Mouse (Mus musculus) fat pad, adult 2 months (tissue): ENCODE data around the gene Fth1.
A peak's percentile ranks its signal among the peaks of the same experiment; 100 is the strongest.
"Not testable (repeated sequence)": the region's sequence is repeated elsewhere in the genome, so short reads cannot be mapped to it uniquely, and the experiment has no call there.

Experiments
- DNase-seq: peaks from one replicate; pipeline ENCODE4 v3.0.0-alpha.2; 2011; ENCODE audit warnings: low read depth, low spot score; ENCODE audit errors: extremely low read depth

The Fth1 gene

DNA sequence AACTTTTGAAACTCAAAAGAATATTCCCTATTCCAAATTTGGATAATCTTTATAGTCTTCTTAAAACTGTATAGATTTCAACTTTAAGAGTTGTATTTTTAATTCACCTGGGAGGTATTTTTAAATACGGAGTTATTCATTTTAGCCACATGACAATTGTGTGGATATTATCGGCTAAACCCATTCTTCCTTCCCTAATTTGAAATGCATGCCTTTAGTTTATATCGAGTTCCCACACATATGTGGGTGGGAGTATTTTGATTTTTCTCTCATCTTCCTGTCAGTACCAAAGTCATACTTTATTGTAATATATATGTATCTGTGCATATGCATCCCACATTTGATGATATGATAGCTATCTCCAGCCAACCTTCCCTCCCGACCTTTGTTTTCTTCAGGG, at the start of gene Fth1:
Gene Fth1, plus strand, starts transcription at position 341 of the 400 bp plus-strand sequence.
- DNase-seq, result no peak

DNA sequence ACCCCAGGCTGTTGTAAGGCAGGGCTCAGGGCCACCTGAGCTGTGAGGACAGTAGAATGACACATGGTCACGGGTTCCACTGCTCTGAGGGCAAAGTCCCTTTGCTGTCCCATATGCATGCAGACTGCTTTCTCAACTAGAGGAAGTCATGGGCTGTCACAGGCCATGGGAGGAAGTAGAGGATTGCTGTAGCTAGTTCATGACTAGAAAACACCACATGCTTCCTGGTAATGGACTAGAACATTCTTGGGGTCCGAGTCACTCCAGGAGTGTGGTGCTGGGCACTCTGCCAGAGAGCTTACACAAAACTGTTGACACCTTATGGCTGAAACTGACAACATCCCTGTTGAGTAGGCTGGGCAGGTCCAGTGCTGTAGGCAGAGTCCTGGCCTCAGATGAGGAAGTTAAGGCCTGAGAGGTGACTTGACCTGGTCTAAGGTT, 49.2 kb upstream of the Fth1 start:
- DNase-seq, result not testable (repeated sequence)

DNA sequence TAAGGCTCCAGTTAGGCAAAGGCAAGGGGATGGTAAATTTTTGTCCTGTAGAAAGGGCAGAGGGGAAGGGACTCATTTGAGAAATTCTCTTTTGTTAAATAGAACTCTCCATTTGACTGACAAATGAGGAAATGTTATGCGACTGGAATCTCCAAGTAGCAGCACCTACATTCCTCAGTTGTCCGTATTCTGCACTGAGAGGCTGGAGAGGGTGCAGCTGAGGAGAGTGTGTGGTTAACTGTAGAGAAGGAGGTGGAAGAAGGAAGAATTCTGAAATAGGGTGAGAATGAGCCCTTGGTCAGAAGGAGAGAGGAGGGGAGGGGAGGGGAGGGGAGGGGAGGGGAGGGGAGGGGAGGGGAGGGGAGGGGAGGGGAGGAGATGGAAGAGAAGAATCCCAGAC, 46.5 kb upstream of the Fth1 start:
- DNase-seq, result no peak

DNA sequence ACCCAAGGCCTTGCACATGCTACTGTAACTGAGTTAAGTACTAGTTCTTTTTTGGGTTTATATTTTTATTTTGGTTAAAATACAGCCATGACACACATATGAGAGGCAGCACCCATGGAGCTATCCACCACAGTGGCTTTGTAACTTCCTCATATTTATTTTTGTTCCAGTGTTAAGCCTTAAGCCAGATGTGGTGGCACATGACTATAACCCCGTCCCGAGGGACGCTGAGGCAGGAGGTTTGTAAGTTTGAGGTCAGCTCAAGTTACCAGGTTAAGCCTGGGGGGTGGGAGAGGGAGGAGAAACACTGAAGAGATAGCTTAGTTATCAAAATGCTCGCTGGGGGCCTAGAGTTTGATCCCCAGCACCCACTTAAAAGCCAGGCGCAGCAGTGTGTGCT, 43.8 kb upstream of the Fth1 start:
- no peak for DNase-seq

DNA sequence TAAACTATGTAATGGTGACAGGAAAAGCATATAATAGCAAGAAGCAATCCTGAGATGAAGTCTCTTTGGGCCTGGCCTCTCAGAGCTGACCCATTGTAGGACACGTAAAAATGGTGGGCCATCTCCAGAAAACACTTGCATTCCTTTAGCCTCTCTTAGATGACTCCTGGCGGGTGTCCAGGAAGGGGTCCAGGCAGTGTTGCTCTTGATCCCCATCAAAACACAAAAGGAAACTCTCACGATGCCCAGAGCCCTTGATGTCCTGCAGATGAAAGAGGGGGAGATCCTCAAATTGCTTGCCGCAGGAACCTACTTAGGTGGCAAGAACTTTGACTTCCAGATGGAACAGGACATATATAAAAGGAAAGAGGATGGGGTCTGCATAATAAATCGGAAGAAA, 43.0 kb upstream of the Fth1 start:
- DNase-seq, result no peak

DNA sequence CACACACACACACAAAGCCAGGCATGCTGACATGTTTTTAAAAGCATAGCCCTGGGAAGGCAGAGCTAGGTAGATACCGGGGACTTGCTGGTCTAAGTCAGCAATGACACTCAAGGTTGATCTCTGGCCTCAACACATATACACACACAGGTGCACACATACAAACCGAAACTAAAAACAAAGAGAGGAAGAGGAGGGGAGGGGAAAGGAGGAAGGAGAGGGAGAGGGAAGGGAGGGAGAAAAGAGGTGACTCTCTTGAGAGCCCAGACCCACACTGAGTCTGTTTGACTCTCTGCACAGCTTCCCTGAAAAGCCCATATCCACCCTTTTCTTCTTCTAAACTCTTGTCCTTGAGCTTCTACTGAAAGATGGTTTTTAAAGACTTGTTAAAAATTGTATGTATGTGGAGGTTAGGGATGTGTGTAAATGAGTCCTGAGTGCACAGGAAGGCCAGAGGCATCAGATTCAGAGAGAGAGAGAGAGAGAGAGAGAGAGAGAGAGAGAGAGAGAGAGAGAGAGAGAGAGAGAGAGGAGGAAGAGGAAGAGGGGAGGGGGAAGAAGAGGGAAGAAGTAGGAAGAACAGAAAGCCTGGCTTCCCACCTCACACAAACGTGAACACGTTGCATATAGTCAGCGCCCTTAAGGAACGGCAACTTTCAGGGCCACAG, 42.1 kb upstream of the Fth1 start:
- no peak for DNase-seq

DNA sequence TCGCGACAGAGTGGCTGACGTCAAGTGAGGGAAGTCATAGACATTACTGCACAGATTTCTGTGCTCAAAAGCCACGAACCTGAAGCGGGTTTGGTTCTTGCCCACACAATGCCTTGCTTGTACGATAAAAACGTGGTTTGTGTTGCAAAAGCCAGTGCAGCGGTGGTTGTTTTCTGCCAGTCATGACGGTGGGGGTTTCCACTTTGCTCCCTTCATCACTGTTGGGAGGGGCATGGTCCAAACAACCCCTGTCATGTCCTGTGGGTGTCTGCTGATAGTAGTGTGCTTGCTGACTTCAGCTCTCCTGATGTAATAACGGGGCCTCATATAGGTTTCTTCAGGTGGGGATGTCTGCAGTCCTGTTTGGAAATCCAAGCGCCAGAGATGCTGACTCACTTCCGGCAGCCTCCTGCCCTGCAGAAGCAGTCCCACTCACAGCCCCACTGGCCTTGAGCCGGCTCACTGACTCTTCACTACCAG, 41.5 kb upstream of the Fth1 start:
- no peak for DNase-seq

DNA sequence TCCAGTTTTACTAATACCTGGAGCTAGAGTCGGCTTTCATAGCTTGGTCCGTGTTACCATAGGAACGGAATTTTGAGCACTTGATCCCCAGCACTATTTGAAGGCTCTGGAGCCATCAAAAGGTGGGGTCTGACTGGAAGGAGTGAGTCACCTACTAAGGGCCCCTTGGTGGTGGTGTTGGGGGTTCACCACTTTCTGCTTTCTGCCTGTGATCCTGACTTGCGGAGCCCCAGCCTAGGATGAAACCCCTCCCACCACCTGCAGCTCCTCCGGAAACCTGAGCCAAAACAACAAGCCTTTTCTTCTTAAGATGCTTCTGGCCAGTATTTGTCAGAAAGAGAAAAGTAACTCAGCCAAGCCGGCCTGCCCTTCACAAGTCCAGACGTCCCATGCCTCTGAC, 40.6 kb upstream of the Fth1 start:
- DNase-seq, result no peak

DNA sequence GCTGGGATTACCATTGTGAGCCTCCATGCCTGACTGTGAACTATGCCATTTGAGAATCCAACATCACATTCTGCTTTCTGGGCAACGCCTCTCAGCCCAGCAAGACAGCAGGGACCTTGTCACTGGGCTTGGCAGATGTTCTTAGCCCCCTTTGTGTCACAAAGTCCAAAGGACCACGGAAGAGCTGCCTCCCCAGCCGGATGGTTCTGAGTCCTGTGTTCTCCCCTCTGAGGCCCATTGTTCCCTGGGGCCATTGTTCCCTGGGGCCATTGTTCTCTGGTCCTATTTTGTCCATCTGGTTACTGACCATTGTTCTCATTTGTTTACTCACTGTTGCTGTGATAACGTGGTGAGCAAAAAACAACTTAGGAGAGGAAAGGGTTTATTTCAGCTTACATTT, 39.5 kb upstream of the Fth1 start:
- DNase-seq, result no peak

DNA sequence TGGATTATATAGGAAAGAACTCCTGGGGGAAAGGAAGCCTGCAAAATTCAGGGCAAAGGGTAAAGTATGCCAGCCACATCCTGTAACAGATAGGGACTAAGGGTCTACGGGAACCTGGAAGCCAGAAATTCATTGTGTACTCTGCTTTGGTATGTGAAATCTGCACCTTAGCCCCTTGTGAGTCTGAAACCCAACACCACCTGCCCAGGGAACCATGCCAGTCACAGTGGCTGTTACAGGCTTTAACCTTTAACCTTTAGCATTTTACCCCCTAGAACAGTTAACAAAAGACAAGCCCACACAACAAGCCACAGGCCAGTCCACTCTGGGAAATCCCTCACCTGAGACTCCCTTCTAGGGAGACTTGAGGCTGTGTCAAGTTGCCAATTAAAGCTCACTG, 38.6 kb upstream of the Fth1 start:
- no peak for DNase-seq

DNA sequence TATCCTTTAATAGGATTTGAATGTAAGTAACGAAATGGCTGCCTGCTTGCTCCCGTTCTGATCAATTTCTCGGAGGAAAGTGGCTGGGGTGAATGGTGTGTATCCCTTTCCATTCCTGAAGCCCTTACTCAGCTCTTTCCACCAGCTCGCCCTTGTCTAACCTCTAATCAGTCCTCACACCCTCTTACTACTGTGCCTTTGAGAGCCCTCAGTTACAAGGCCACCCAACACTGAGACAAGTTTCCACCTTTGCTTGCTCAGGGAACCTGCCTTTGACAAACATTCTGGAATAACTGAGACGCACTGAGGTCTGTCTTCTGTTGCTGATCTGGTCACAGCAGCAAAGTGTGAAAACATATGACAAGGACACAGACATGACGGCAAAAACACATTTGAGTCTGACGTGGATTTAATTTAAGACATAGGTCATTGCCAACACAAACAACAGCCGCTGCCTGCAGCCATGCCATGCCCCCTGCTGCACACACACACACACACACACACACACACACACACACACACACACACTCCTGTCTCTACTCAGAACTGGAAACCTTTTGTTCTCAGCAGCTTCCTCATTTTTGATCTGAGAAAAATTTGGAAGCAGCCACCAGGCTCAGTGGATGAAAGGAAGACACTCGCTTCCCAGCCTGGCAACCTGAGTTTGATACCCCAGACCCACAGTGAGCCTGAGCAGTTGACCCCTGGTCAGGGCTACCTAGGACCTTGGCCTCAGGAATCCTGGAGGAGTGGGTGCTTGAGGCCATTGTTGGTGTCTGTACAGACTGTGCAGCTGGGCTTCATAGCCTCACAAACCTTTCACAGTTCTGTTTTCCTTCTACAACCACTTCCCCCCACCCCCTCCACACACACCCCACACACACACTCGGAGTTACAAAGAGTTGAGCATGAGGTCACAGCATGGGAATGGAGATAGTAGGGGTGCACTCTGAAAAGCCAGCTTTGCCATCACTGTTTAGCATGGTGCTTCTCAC, 37.6 kb upstream of the Fth1 start:
- no peak for DNase-seq

DNA sequence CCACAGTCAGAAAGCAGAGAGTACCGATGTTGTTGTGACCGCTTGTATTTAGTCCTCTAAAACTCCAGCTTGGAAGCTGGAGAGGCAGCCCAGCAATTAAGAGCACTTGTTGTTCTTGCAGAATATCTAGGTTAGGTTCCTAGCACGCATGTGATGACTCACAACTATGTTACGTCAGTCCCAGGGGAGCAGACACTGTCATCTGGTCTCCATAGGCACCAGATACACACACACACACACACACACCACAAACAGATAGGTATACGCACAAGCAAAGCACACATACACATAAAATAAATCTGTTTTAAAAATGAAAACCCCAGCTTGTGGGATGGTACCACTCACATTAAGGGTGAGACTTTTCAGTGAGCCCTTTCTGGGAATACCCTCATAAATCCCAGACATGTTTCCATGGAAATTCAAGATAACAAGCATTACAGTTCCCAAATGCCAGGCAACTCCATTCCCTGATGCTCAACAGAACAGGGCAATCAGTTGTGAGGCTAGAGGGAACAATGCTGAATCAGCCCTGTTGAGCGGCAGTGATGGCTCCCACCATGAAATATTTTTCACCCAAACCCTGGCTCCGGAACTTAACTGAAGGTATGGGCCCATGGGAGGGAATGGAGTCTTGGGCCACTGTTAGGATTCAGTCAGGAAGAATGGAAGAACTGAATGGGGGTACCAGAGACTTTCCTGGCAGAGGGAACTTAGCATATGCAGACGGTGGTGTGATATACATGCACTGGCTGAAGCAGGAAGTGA, 34.4 kb upstream of the Fth1 start:
- DNase-seq, result no peak

DNA sequence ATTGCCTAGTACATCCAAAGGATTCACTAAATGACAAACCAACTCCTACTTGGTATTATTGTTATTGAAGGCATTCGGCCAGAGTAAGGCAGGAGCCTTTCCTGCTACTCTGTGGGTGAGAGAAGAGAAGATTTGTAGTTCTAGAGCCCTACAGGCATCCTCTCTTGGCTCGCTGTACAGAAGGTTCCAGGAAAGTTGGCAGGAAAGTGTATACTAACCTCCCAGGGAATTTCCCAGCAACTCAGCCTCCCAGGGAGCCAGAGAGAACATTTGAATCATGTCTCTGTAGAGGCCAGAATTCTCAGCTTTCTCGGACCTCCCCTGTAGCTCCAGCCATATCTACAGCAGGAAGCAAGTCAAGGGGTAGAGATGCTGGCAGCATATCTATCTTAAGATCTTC, 33.4 kb upstream of the Fth1 start:
- DNase-seq, result peak; percentile 93

DNA sequence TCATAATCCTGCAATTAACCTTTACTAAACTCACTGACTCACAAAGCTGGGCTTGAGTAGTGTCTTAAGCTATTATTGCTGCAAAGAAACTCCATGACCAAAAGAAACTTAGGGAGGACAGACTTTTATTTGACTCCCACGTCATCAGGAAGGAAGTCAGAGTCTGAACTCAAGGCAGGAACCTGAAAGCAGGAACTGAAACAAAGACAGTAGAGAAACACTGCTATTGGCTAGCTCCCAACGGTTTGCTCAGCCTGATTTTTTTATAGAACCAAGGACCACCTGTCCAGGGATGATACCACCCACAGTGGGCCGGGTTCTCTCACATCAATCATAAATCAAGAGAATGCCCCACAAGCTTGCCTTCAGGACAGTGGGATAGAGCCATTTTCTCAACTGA, 28.0 kb upstream of the Fth1 start:
- DNase-seq, result no peak

DNA sequence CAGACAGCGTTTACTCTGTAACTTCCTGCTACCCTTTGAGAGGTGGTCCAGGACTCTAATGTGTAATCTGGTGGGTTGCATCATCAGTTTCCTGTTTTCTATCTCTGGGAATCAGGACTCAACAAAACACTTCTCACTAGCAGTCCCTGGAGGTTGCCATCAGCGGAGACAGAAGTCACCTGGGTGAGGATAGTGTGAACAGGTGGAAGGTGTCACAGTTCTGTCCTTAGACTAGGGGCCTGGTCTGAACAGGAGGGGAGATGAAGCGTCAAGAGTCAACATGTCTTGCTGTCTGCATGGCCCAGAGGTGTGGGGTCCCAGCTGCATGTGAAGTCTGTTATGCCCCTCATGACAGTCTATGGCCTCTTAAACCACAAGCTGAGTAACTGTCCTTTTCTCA, 27.5 kb upstream of the Fth1 start:
- DNase-seq, result no peak

DNA sequence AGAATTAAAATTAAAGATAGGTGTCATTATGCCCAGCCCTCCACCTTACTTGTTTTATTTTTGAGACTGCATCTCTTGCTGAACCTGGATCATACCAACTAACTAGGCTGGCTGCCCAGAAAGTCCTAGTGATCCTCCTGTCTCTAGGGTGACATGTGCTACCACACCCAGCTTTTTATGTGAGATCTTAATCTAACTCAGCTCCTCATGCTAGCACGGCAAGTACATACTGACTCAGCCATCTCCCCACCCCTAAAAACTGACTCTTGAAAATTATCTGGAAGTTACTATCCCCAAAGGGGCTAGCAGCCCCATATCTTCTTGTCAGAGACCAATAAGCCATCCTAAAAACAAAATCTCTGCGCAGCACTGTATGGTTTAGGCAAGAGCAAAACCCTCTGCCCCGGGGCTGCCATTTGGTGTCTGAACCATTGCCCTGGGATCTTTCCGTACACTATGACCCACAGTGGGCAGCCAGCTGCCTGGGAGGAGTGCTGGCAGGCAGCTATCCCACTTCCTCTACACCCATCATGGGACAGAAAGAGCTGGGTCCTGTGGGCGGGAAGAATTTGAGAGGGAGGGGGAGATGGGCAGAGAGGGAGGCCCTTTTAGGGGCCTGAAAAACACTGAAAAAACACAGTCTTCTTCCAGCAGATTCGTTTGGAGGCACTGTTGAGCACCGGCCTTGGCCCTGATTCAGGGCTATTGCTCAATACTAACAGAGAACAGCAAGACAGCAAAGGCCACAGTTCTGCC, 26.2 kb upstream of the Fth1 start:
- DNase-seq, result no peak

DNA sequence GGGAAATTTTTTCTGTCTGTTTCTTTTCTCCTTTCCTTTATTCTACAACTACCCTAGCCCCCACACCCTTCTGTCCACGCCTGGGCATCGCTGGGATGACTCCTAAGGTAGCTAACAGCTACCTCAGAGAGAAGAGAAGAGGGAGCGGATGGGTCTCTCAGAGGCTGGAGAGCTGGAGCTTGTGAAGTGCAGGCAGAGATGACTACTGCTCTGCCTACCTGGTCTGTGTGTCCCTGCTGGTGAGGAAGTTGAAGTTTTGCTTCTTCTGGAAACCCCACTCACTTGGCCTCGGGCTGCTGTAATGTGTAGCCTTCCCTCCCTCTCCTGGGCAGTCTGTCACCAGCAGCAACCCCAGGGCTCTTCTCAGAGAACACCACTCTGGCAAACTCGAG, 25.6 kb upstream of the Fth1 start:
- DNase-seq, result no peak

DNA sequence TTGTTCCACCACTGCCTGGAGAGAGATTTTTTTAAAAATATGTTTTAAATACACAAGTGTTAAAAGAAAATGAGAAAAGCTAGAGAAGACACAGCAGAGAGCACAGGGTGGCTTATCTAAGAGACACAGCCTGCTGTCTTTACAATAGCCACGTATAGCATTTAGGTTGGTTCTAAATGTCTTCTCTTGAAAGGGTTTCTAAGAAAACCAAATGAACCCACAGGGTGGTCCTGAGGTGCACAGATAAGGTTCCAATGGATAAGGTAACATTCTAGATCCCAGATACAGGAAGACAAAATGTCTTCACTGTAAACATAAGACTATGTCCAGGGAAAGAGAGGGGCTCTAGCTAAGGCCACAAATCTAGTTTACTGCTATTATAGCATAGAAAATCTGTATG, 25.0 kb upstream of the Fth1 start:
- DNase-seq, result no peak

DNA sequence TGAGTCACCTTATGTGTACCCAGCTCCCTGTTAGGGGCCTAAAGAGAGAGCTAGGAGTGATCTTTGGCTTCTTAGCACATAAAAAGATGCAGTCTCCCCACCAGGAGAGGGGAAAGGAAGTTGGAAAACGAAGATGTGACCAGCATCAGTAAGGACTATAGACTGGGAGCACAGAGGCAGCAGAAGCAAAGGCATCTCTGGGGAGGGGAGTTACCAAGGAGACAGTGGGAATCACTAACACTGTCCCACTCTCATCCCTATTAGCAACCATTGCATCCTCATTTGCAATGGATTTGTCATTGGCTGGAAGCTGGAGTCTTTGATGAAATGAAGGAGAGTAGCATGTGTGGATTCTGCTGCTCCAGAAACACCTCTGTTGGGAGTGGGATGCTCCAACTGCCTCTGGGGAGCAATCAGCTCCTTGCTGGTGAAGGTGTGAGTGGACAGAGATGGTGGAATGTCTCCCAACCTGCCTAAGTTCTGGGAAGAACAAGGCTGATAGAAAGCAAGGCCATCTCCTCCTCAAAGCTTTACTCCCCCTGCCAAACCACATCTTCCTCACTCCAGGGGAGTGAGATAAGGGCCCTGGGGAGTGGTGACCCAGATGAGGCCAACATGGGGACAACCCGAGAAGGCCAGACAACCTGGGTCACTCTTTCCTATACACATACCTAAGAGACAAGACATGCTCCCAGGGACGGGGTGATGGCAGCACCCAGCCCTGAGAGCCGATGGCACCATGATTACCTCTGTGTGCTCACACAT, 23.6 kb upstream of the Fth1 start:
- no peak for DNase-seq

DNA sequence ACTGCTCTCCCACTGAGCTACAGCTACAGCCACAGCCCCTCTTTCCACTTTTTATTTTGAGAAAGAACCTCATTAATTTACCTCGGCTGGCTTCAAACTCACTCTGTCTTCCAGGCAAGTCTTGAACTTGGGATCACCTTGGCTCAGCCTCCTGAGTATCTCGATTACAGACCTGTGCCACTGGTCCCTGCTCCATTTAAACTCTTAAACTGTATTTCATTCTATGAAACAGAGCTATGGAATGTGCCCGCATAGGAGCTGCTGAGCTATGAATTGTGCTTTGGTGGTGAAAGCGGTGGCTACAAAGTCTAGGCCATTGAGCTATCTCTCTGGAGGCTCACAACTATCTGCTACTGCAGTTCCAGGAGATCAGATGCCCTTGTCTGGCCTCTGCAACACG, 22.4 kb upstream of the Fth1 start:
- DNase-seq, result no peak
